Mouse (Mus musculus) heart, embryonic 13.5 days (tissue): ENCODE data around the gene Gm4214. TPM values are rescaled to one million over a fixed set of nuclear protein-coding genes. Genes with fewer than 3 reads are reported as not detected.
"Not testable (repeated sequence)": the region's sequence is repeated elsewhere in the genome, so short reads cannot be mapped to it uniquely, and the experiment has no call there.

Experiments
- ATAC-seq: fragments of 200-750 bp; cut with Nextera tagmentation; 2 replicates; pipeline ENCODE4 v1.8.0; 2017; ENCODE audit warnings: moderate TSS enrichment; ENCODE audit not compliant: insufficient number of reproducible peaks, low FRiP score, low TSS enrichment; ENCODE audit errors: extremely low read depth
- H3K27ac ChIP-seq: fragments of 300-500 bp; sonication (generic); replicated peaks from 2 replicates; pipeline ENCODE4 v1.5.1; 2015; ENCODE audit warnings: moderate library complexity, mild to moderate bottlenecking, inconsistent platforms
- H3K27me3 ChIP-seq: fragments of 300-500 bp; sonication (generic); replicated peaks from 2 replicates; pipeline ENCODE4 v1.6.1; 2015; ENCODE audit warnings: mild to moderate bottlenecking, inconsistent platforms
- H3K36me3 ChIP-seq: fragments of 300-500 bp; sonication (generic); 2 replicates; pipeline ENCODE4 v1.6.1; 2015; ENCODE audit warnings: mild to moderate bottlenecking, inconsistent platforms
- H3K4me1 ChIP-seq: fragments of 300-500 bp; sonication (generic); 2 replicates; pipeline ENCODE4 v1.6.1; 2015; ENCODE audit warnings: inconsistent platforms
- H3K4me2 ChIP-seq: fragments of 300-500 bp; sonication (generic); 2 replicates; pipeline ENCODE4 v1.6.1; 2015; ENCODE audit warnings: inconsistent platforms, mild to moderate bottlenecking, moderate library complexity
- H3K4me3 ChIP-seq: fragments of 300-500 bp; sonication (generic); 2 replicates; pipeline ENCODE4 v1.5.1; 2015; ENCODE audit warnings: moderate library complexity, mild to moderate bottlenecking, inconsistent platforms
- H3K9ac ChIP-seq: fragments of 300-500 bp; sonication (generic); 2 replicates; pipeline ENCODE4 v1.6.1; 2015; ENCODE audit warnings: inconsistent platforms, mild to moderate bottlenecking, moderate library complexity
- H3K9me3 ChIP-seq: fragments of 300-500 bp; sonication (generic); 2 replicates; pipeline ENCODE4 v1.6.1; 2016; ENCODE audit warnings: inconsistent platforms
- WGBS: fragments of 180-500 bp; shearing (Covaris S2); methylation state at CpG from one replicate; pipeline ENCODE4 v1.1.7; 2015; ENCODE audit warnings: mixed read lengths; 5-methylcytosine and 5-hydroxymethylcytosine counted together
- polyA plus RNA-seq: library from polyadenylated mRNA; unstranded; fragments of >200 nt; fragmentation: Nextera tagmentation; extraction: Ambion mirVana; gene quantifications from 2 replicates; pipeline ENCODE4 v1.2.1, GENCODE M21; 2015

Gene Gm4214
- not detected in 2 replicates for polyA plus RNA-seq

- not testable (repeated sequence) for H3K27ac ChIP-seq, H3K4me1 ChIP-seq, H3K36me3 ChIP-seq, H3K27me3 ChIP-seq, H3K4me3 ChIP-seq, H3K9me3 ChIP-seq, ATAC-seq, H3K9ac ChIP-seq, H3K4me2 ChIP-seq
- no CpG with 5 or more reads among the region's 5 CpGs for WGBS
These were observed at the start of gene Gm4214 for GRCm38 (mm10) chr7:22984573-22984972. Gene Gm4214 (minus strand): TSS chr7:22984673.

- H3K9ac ChIP-seq, ATAC-seq, H3K9me3 ChIP-seq, H3K27ac ChIP-seq, H3K36me3 ChIP-seq, H3K4me1 ChIP-seq, H3K4me3 ChIP-seq, H3K4me2 ChIP-seq, H3K27me3 ChIP-seq: not testable (repeated sequence)
- WGBS, result no CpG with 5 or more reads among the region's 3 CpGs
These were observed 35.4 kb upstream of the Gm4214 start, which contains the start of gene Gm4216 for GRCm38 (mm10) chr7:23019823-23020222. Gene Gm4216 (minus strand): TSS chr7:23019923.

Other genes with a start within 250 kb of the Gm4214 start
- not detected in 2 replicates for gene Vmn1r157, start 223.0 kb downstream of the Gm4214 start, polyA plus RNA-seq
- not detected in 2 replicates for gene Vmn1r158, start 193.9 kb downstream of the Gm4214 start, polyA plus RNA-seq
- not detected in 2 replicates for gene Vmn1r159, start 141.1 kb downstream of the Gm4214 start, polyA plus RNA-seq
- gene Vmn1r160, start 113.4 kb downstream of the Gm4214 start, polyA plus RNA-seq, result not detected in 2 replicates
- gene Gm4216, start 35.2 kb upstream of the Gm4214 start, polyA plus RNA-seq, result not detected in 2 replicates
- gene Vmn1r163, start 70.9 kb upstream of the Gm4214 start, polyA plus RNA-seq, result not detected in 2 replicates
- not detected in 2 replicates for gene Gm8720, start 82.8 kb upstream of the Gm4214 start, polyA plus RNA-seq
- not detected in 2 replicates for gene Gm10662, start 159.8 kb upstream of the Gm4214 start, polyA plus RNA-seq
- gene Vmn1r165, start 232.7 kb upstream of the Gm4214 start, polyA plus RNA-seq, result not detected in 2 replicates